Mouse (Mus musculus) embryonic fibroblast, embryonic 13.5 days (primary cell): Measurements from ENCODE around the gene Fcgrt.

Experiments used
- CTCF ChIP-seq: IDR thresholded peaks from 2 replicates; pipeline ENCODE4 v1.5.1; 2011; ENCODE audit warnings: mild to moderate bottlenecking, control low read depth, low read length, moderate library complexity, borderline replicate concordance; ENCODE audit not compliant: insufficient read depth
- POLR2A ChIP-seq: IDR thresholded peaks from 2 replicates; pipeline ENCODE4 v1.6.1; 2011; ENCODE audit warnings: low read depth, mild to moderate bottlenecking, control low read depth, low read length, moderate library complexity

DNA sequence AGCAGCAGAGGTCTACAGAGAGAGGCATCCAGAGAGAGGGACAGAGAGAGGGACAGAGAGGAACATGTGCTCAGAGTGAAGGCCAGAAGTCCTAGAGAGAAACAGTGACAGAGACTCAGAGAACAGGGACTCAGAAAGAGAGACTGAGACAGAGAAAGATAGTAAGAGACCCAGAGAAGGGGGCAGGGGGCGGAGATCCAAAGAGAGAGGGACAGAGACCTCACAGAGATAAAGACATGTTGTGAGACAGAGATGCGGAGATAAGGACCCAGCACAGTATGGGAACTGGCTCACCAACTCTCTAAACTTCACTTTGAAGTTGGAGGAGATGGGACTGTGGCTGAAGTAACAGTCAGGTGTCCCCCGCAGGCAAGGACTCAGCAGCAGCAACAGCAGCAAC lies 31.7 kb upstream of the Fcgrt start:
- TF ChIP-seq CTCF = no peak
- no peak for TF ChIP-seq POLR2A
